Mouse (Mus musculus): ENCODE results near the gene Siglece. TPM values are rescaled to one million over a fixed set of nuclear protein-coding genes. Genes with fewer than 3 reads are reported as not detected.

The Siglece gene
- total RNA-seq, 2 experiments from 2014 or later, result 4.0 to 5.5 TPM

DNA sequence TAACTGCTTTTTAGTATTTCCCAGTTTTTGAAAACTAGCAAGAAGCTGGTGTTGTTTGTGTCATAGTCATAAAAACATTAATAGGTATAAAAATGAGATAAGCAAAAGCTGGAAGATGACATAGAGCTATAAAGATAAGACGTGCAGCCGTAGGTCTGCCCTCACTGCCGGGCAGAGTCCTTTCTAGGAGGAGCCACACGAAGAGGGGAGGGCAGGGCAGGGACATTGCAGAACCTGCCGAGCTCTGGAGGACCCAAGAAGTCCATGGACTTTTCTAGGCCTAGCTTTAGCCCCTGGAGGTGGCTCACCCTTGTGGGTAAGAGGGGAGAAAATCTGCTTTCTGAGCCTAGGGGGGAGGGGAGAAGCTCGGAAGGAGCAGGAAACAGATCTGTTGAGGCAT, 25.5 kb downstream of the Siglece start, which contains the start of gene Ceacam18:
Gene Ceacam18 (plus strand): TSS at position 208 of the 400 bp plus-strand sequence.
- no peak for ATAC-seq (replicated peaks; ENCODE audit: low FRiP score, poor library complexity, severe bottlenecking)

DNA sequence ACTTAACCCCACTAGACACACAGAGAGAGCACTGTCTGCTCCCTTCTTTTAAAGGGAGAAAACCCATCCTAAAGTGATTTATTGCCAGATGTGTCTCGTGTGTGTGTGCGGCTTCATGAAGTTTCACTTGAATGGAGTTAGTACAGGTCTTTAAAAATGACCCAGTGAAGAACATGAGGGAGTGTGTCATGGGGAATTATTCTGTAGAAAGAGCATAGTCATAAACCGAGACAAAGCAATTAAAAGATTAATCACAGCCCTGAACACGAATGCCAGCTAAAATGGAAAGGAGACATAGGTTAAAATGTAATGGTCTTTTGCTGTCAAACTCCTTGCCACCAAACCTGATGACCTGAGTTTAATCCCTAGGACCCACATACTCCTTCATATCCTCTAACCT, 26.0 kb downstream of the Siglece start:
- no peak for ATAC-seq (replicated peaks; ENCODE audit: low FRiP score, poor library complexity, severe bottlenecking)

DNA sequence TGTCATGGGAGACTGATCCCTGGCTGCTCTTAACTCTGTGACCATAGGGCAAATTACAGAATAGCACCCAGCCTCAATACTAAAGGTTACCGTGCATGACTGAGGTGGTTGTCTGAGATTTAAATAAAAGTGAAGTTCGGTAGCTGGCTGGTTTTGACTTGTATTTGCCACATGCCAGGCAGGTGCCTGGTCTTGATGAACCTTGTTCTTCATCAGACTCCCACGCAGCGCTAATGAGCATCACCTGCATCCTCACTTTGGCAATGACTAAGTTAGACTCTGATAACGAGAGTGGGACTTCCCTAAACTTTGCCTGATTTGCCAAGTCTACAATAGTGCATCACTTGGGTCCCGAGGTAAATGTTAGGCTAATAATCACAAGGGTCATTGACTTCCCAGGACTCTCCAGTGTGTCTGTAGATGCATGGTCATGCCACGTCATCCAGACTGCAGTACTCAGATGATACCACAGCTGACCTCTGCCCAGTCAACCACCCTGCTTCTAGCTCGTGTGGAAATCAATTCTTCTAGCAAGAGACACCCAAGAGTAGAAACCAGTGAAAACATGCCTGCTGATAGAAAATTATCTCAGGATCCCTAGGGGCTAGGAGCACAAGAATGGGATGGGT, 34.1 kb downstream of the Siglece start:
- no peak for ATAC-seq (replicated peaks; ENCODE audit: low FRiP score, poor library complexity, severe bottlenecking)

DNA sequence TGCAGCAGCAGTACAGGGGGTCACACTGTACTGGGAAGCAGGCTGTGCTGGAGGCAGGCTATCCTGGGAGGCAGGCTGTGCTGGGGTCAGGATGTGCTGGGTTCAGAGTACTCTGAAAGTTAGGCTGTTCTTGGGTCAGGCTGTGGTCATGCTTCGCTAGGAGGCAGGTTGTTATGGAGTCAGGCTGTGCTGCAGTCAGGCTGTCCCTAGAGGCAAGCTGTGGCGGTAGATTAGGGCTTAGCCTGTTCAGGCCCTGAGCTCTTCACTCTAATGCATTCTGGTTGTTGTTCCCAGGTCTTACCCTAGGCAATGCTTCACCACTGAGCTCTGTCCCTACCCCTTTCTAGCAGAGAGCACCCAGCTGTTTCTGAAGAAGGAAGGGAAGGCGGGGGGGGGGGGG, 34.9 kb downstream of the Siglece start:
- ATAC-seq (replicated peaks; ENCODE audit: low FRiP score, poor library complexity, severe bottlenecking), result no peak

DNA sequence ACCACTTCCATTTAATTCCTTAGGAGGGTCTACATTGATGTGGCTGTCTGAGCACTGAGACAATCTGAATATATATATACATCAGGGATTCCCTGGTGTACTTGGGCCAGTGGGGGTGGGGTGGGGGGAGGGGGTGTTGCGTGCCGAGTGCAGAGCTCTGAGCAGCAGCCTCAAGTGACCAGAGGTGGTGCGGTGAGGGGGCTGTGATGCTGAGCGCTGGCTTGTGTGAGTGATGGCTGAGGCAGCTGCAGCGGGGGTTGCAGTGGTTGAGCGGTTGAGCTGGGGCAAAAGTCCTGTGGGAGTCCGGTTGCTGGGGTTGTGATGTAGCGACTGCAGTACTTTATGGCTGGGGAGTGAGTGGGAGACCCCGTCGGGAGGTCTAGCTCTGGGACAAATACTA, 36.1 kb downstream of the Siglece start:
- ATAC-seq (replicated peaks; ENCODE audit: low FRiP score, poor library complexity, severe bottlenecking), result no peak

DNA sequence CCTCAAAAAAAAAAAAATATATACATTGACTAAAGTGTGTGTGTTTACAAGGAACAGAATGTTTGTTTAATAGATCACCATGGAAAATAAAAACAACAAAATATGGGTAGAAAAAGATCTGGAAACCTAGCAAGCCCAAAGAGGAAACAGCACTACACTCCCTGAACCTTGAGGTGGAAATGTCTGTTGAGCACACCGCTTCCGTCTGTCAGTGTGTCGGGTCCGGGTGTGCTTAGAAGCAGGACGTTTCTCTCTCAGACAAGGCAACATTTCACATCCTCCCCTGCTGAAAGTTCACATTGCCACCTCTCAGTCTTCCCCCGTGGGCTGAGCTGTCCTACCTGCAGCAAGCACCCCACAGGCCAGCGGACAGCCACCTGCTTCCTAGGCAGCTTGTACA, 37.0 kb downstream of the Siglece start:
- ATAC-seq (replicated peaks; ENCODE audit: low FRiP score, poor library complexity, severe bottlenecking), result no peak

GRCm38 (mm10) chr7:43613816-43614551, 46.0 kb downstream of the Siglece start:
- ATAC-seq (replicated peaks; ENCODE audit: low FRiP score, poor library complexity, severe bottlenecking), result no peak

- no peak for ATAC-seq (replicated peaks; ENCODE audit: low FRiP score, poor library complexity, severe bottlenecking)
Measured at GRCm38 (mm10) chr7:43608316-43608824, 51.6 kb downstream of the Siglece start.

GRCm38 (mm10) chr7:43607743-43608287, 52.1 kb downstream of the Siglece start:
- no peak for ATAC-seq (replicated peaks; ENCODE audit: low FRiP score, poor library complexity, severe bottlenecking)

GRCm38 (mm10) chr7:43606896-43607742, 52.8 kb downstream of the Siglece start, which contains the start of gene Zfp819:
TSS of gene Zfp819 (plus strand) at chr7:43607169.
- no peak for ATAC-seq (replicated peaks; ENCODE audit: low FRiP score, poor library complexity, severe bottlenecking)

DNA sequence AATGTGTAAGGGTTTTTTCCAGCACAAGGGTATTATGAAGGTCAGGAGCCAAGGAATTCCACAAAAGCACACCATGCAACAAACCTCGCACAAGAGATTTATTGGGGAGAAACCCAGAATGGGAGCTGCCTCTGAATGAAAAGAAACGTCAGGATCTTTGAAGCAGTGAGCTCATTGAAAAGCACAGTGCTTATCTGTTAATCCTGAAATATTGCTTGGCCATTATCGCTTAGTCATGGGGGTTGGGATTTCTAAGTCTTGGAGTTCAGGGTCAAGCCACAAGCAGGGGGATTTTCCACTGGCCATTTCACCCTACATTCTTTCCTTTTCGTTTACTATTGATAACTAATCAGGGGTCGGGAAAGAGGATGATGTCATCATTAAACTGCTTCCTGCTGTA, 58.1 kb downstream of the Siglece start:
- no peak for ATAC-seq (replicated peaks; ENCODE audit: low FRiP score, poor library complexity, severe bottlenecking)

Other genes with a start within 250 kb of the Siglece start
- gene Lim2, start 232.5 kb downstream of the Siglece start, total RNA-seq (2015; ENCODE audit: low replicate concordance), result 0.63 TPM in 1 of 2 replicates, not detected in the other
- not detected in 2 replicates for gene Lim2, start 232.5 kb downstream of the Siglece start, total RNA-seq (2017; ENCODE audit: low replicate concordance)
- gene Nkg7, start 223.1 kb downstream of the Siglece start, total RNA-seq (2015; ENCODE audit: low replicate concordance), result 157 and 163 TPM in 2 replicates
- 21.2 and 38.3 TPM in 2 replicates for gene Nkg7, start 223.1 kb downstream of the Siglece start, total RNA-seq (2017; ENCODE audit: low replicate concordance)
- gene Cldnd2, start 219.4 kb downstream of the Siglece start, total RNA-seq (2015; ENCODE audit: low replicate concordance), result not detected in 2 replicates
- gene Cldnd2, start 219.4 kb downstream of the Siglece start, total RNA-seq (2017; ENCODE audit: low replicate concordance), result not detected in 2 replicates
- gene Etfb, start 216.1 kb downstream of the Siglece start, total RNA-seq (2015; ENCODE audit: low replicate concordance), result 38.8 and 72.3 TPM in 2 replicates
- 73.2 and 98.0 TPM in 2 replicates for gene Etfb, start 216.1 kb downstream of the Siglece start, total RNA-seq (2017; ENCODE audit: low replicate concordance)
- not detected in 2 replicates for gene Gm45233, start 216.0 kb downstream of the Siglece start, total RNA-seq (2015; ENCODE audit: low replicate concordance)
- gene Gm45233, start 216.0 kb downstream of the Siglece start, total RNA-seq (2017; ENCODE audit: low replicate concordance), result not detected in 2 replicates
- 2.5 and 3.7 TPM in 2 replicates for gene Vsig10l, start 197.0 kb downstream of the Siglece start, total RNA-seq (2015; ENCODE audit: low replicate concordance)
- 1.3 and 1.4 TPM in 2 replicates for gene Vsig10l, start 197.0 kb downstream of the Siglece start, total RNA-seq (2017; ENCODE audit: low replicate concordance)
- gene Iglon5, start 170.1 kb downstream of the Siglece start, total RNA-seq (2015; ENCODE audit: low replicate concordance), result not detected in 2 replicates
- not detected in 2 replicates for gene Iglon5, start 170.1 kb downstream of the Siglece start, total RNA-seq (2017; ENCODE audit: low replicate concordance)
- not detected in 2 replicates for gene 4931406B18Rik, start 154.2 kb downstream of the Siglece start, total RNA-seq (2015; ENCODE audit: low replicate concordance)
- gene 4931406B18Rik, start 154.2 kb downstream of the Siglece start, total RNA-seq (2017; ENCODE audit: low replicate concordance), result not detected in 2 replicates
- gene Cd33, start 115.7 kb downstream of the Siglece start, total RNA-seq (2015; ENCODE audit: low replicate concordance), result 20.8 and 23.8 TPM in 2 replicates
- 9.1 and 12.0 TPM in 2 replicates for gene Cd33, start 115.7 kb downstream of the Siglece start, total RNA-seq (2017; ENCODE audit: low replicate concordance)
- gene Zfp658, start 97.9 kb downstream of the Siglece start, total RNA-seq (2015; ENCODE audit: low replicate concordance), result 0.84 TPM in 1 of 2 replicates, not detected in the other
- gene Zfp658, start 97.9 kb downstream of the Siglece start, total RNA-seq (2017; ENCODE audit: low replicate concordance), result 0.70 TPM in 1 of 2 replicates, not detected in the other
- 0.19 and 4.6 TPM in 2 replicates for gene Zfp719, start 80.6 kb downstream of the Siglece start, total RNA-seq (2015; ENCODE audit: low replicate concordance)
- 1.1 and 2.2 TPM in 2 replicates for gene Zfp719, start 80.6 kb downstream of the Siglece start, total RNA-seq (2017; ENCODE audit: low replicate concordance)
- not detected in 2 replicates for gene Zfp819, start 53.0 kb downstream of the Siglece start, total RNA-seq (2015; ENCODE audit: low replicate concordance)
- not detected in 2 replicates for gene Zfp819, start 53.0 kb downstream of the Siglece start, total RNA-seq (2017; ENCODE audit: low replicate concordance)
- not detected in 2 replicates for gene Ceacam18, start 25.5 kb downstream of the Siglece start, total RNA-seq (2015; ENCODE audit: low replicate concordance)
- gene Ceacam18, start 25.5 kb downstream of the Siglece start, total RNA-seq (2017; ENCODE audit: low replicate concordance), result not detected in 2 replicates
- gene Ctu1, start 11.9 kb upstream of the Siglece start, total RNA-seq (2015; ENCODE audit: low replicate concordance), result 1.0 TPM in 1 of 2 replicates, not detected in the other
- gene Ctu1, start 11.9 kb upstream of the Siglece start, total RNA-seq (2017; ENCODE audit: low replicate concordance), result 0.42 and 1.6 TPM in 2 replicates
- not detected in 2 replicates for gene Klk14, start 30.3 kb upstream of the Siglece start, total RNA-seq (2015; ENCODE audit: low replicate concordance)
- not detected in 2 replicates for gene Klk14, start 30.3 kb upstream of the Siglece start, total RNA-seq (2017; ENCODE audit: low replicate concordance)
- gene Klk13, start 52.4 kb upstream of the Siglece start, total RNA-seq (2015; ENCODE audit: low replicate concordance), result not detected in 2 replicates
- gene Klk13, start 52.4 kb upstream of the Siglece start, total RNA-seq (2017; ENCODE audit: low replicate concordance), result not detected in 2 replicates
- gene Klk12, start 108.7 kb upstream of the Siglece start, total RNA-seq (2015; ENCODE audit: low replicate concordance), result not detected in 2 replicates
- not detected in 2 replicates for gene Klk12, start 108.7 kb upstream of the Siglece start, total RNA-seq (2017; ENCODE audit: low replicate concordance)
- gene Klk11, start 114.4 kb upstream of the Siglece start, total RNA-seq (2015; ENCODE audit: low replicate concordance), result not detected in 2 replicates
- not detected in 2 replicates for gene Klk11, start 114.4 kb upstream of the Siglece start, total RNA-seq (2017; ENCODE audit: low replicate concordance)
- gene Klk10, start 120.9 kb upstream of the Siglece start, total RNA-seq (2015; ENCODE audit: low replicate concordance), result not detected in 2 replicates
- not detected in 2 replicates for gene Klk10, start 120.9 kb upstream of the Siglece start, total RNA-seq (2017; ENCODE audit: low replicate concordance)
- not detected in 2 replicates for gene Klk9, start 131.7 kb upstream of the Siglece start, total RNA-seq (2015; ENCODE audit: low replicate concordance)
- gene Klk9, start 131.7 kb upstream of the Siglece start, total RNA-seq (2017; ENCODE audit: low replicate concordance), result not detected in 2 replicates
- 6.1 TPM in 1 of 2 replicates, not detected in the other for gene Klk8, start 137.4 kb upstream of the Siglece start, total RNA-seq (2015; ENCODE audit: low replicate concordance)
- 0.56 and 8.3 TPM in 2 replicates for gene Klk8, start 137.4 kb upstream of the Siglece start, total RNA-seq (2017; ENCODE audit: low replicate concordance)
- gene Klk7, start 151.1 kb upstream of the Siglece start, total RNA-seq (2015; ENCODE audit: low replicate concordance), result not detected in 2 replicates
- gene Klk7, start 151.1 kb upstream of the Siglece start, total RNA-seq (2017; ENCODE audit: low replicate concordance), result not detected in 2 replicates
- not detected in 2 replicates for gene Klk6, start 164.3 kb upstream of the Siglece start, total RNA-seq (2015; ENCODE audit: low replicate concordance)
- gene Klk6, start 164.3 kb upstream of the Siglece start, total RNA-seq (2017; ENCODE audit: low replicate concordance), result not detected in 2 replicates
- not detected in 2 replicates for gene Klk5, start 181.8 kb upstream of the Siglece start, total RNA-seq (2015; ENCODE audit: low replicate concordance)
- gene Klk5, start 181.8 kb upstream of the Siglece start, total RNA-seq (2017; ENCODE audit: low replicate concordance), result not detected in 2 replicates
- gene Klk4, start 221.0 kb upstream of the Siglece start, total RNA-seq (2015; ENCODE audit: low replicate concordance), result not detected in 2 replicates
- gene Klk4, start 221.0 kb upstream of the Siglece start, total RNA-seq (2017; ENCODE audit: low replicate concordance), result not detected in 2 replicates